Mouse (Mus musculus): ENCODE measurements around the gene Fgfr2.

- TF ChIP-seq CTCF (IDR thresholded peaks at IDR 0.05; ENCODE audit: borderline replicate concordance, extremely low read depth, insufficient read depth, insufficient read length) (no peak), POLR2A (IDR thresholded peaks at IDR 0.05; ENCODE audit: borderline replicate concordance, extremely low read depth, insufficient read depth, insufficient read length, poor library complexity, severe bottlenecking) (no peak)
These were observed 2558.6 kb downstream of the Fgfr2 start for GRCm38 (mm10) chr7:130564596-130564995.

All from brain, embryonic 14.5 days (tissue).